24 mouse cellular contexts compared by ENCODE assay signal in the genomic region with DNA sequence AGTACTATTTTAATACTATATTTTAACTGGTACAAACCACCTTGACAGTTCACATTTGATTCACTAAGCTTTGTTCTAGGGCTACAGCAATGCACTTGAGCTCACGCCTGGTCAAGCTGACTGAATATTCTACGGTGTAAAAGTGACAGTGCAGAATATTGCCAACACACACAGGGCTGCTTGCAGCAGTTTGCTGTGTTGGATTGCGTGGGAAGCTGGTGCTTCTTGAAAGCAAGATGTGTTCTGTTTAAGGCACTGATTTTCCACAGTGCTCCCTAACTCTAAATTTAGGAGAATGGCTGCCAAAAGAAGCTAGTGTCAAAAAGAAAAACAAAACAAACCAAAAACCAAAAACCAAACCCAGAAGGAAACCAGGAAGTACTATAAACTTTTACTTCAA.
A peak's percentile ranks its signal among the peaks of the same experiment; 100 is the strongest.
DNase-seq lines count a peak whose midpoint lies in the region; TF ChIP-seq lines count a peak whose summit lies in the region.
"Had no signal": no experiment of that assay in that cellular context is flagged by ENCODE, and none has a peak within 500 bp of the region (broad histone marks: within the 10 kb centered on the region; RNA-seq: fewer than 3 reads in every experiment).

No protein-coding gene starts in this region.

- TF ChIP-seq CTCF in gastrocnemius, adult 2 months (IDR thresholded peaks at IDR 0.05) = no peak

- H3K4me3 ChIP-seq in gastrocnemius, adult 2 months = no peak overlapping the region
- H3K4me3 ChIP-seq: erythroblast, embryonic 14.5 days; hindbrain, embryonic 13.5 days; limb, embryonic 12.5 days; liver, embryonic 15.5 days; midbrain, embryonic 10.5 days; midbrain, embryonic 15.5 days had no signal

- H3K27ac ChIP-seq in gastrocnemius, adult 2 months = peak overlapping the region; percentile 57; the same call in 1 of the 2 replicates
- H3K27ac ChIP-seq: hindbrain, embryonic 13.5 days; limb, embryonic 12.5 days; liver, embryonic 15.5 days; midbrain, embryonic 10.5 days; midbrain, embryonic 15.5 days had no signal

- no peak for DNase-seq in gastrocnemius, adult 2 months
- DNase-seq in gastrocnemius, postnatal 36 days = no peak
- DNase-seq in right cerebral cortex, adult 2 months (ENCODE audit: low spot score in 2 of 2) = peak; percentile 69 to 72
- DNase-seq in right cerebral cortex, postnatal 4 days = no peak
- peak; percentile 47 to 87 for DNase-seq in left cerebral cortex, postnatal 25 days (ENCODE audit: low spot score in 2 of 2)
- DNase-seq in telencephalon, adult 2 months (ENCODE audit: low read depth, low spot score) = peak; percentile 84
- DNase-seq in heart, adult 8-10 months (ENCODE audit: low spot score) = no peak
- no peak for DNase-seq in T-cell, adult 2 months (ENCODE audit: low spot score)
- DNase-seq: adrenal gland, postnatal 25 days; cerebellum, adult 18-20 months; cerebellum, postnatal 14 days; forebrain, postnatal 0 days; gastrocnemius, postnatal 14 days; heart, adult 11 months; heart, postnatal 4 days; kidney, postnatal 14 days; lung, embryonic 14.5 days; lung, postnatal 14 days had no signal

- intact Hi-C loops in gastrocnemius, adult 2 months (cut with DNase I) = no loop called here
- intact Hi-C loops in gastrocnemius, postnatal 36 days (cut with DNase I) = no loop called here
- intact Hi-C loops in left cerebral cortex, postnatal 25 days (cut with DNase I) = no loop called here

Comparison
In these comparisons a context has a peak if more than half of its experiments do, and no peak if none do; other contexts are left out.
1. DNase-seq: peak in right cerebral cortex, adult 2 months (2 of 2), left cerebral cortex, postnatal 25 days (2 of 2) and telencephalon, adult 2 months (single experiment); none in gastrocnemius, adult 2 months (single experiment), gastrocnemius, postnatal 36 days (0 of 2), right cerebral cortex, postnatal 4 days (single experiment), heart, adult 8-10 months (single experiment) and T-cell, adult 2 months (single experiment).